Mouse (Mus musculus) spleen, adult 2 months (tissue): ENCODE measurements around the gene Zbtb26.

Experiments used
- CTCF ChIP-seq: fragments of 200-500 bp; IDR thresholded peaks from 2 replicates; pipeline ENCODE4 v1.5.1; 2011; ENCODE audit warnings: mild to moderate bottlenecking, inconsistent platforms; ENCODE audit not compliant: insufficient read depth, insufficient read length, insufficient replicate concordance; ENCODE audit errors: extremely low read depth
- POLR2A ChIP-seq: fragments of 200-500 bp; IDR thresholded peaks from 2 replicates; pipeline ENCODE4 v1.6.1; 2011; ENCODE audit warnings: low read depth, low read length, inconsistent platforms

GRCm38 (mm10) chr2:37451667-37452375 lies 8.9 kb upstream of the Zbtb26 start:
- TF ChIP-seq CTCF, result no peak
- TF ChIP-seq POLR2A, result peak; percentile 51
